Mouse (Mus musculus) E14TG2a.4 (cell line): ENCODE results near the gene Tmem59l.

Experiments used
- CTCF ChIP-seq: conservative IDR thresholded peaks from 2 replicates; pipeline ENCODE4 v1.5.1; 2014; ENCODE audit warnings: low read length
- POU5F1 ChIP-seq: IDR thresholded peaks from 2 replicates; pipeline ENCODE4 v1.6.1; 2014; ENCODE audit warnings: low read length, borderline replicate concordance

- no peak for TF ChIP-seq POU5F1
- no peak for TF ChIP-seq CTCF
Observed at GRCm38 (mm10) chr8:70476333-70477268, 10.6 kb downstream of the Tmem59l start, which contains the start of gene Klhl26.
